Mouse (Mus musculus) G1E (cell line): Measurements from ENCODE around the gene Utf1.

Source experiments
- CTCF ChIP-seq: IDR thresholded peaks from 2 replicates; pipeline ENCODE4 v1.5.1; 2012; ENCODE audit warnings: low read depth, low read length, inconsistent platforms, mixed read lengths
- GATA1 ChIP-seq: IDR thresholded peaks from 2 replicates; pipeline ENCODE4 v1.6.1; 2012; ENCODE audit warnings: borderline replicate concordance, low read length, inconsistent platforms, mixed read lengths

DNA sequence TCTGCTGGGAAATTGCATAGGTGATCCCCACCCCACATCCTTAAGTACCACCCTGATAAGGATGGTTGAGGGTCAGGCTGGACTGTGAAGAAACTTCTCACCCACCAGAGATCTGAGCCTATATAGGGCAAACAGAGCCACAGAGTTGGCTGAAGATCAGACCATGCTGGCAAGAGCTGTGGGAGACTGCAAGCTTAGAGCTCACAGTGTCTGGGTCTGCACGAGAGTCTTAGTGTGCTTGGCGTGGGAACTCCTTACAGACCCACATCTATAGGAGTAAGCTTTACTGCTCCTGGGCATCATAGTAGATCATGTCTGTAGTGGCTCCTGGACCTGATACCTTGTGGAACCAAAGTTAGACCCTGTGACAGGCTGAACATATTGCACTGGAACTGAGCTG, 45.0 kb upstream of the Utf1 start:
- TF ChIP-seq GATA1: no peak
- no peak for TF ChIP-seq CTCF
